Mouse (Mus musculus) intestine, embryonic 16.5 days (tissue): ENCODE data around the gene Usp45. TPM values are rescaled to one million over a fixed set of nuclear protein-coding genes. Genes with fewer than 3 reads are reported as not detected.
A peak's percentile ranks its signal among the peaks of the same experiment; 100 is the strongest.

ENCODE experiments used
- ATAC-seq: fragments of 200-750 bp; cut with Nextera tagmentation; 2 replicates; pipeline ENCODE4 v1.8.0; 2017; ENCODE audit warnings: moderate TSS enrichment, moderate library complexity
- H3K27ac ChIP-seq: fragments of 300-500 bp; sonication (generic); 2 replicates; pipeline ENCODE4 v1.5.1; 2014; ENCODE audit warnings: mild to moderate bottlenecking, low read length
- H3K27me3 ChIP-seq: fragments of 300-500 bp; sonication (generic); replicated peaks from 2 replicates; pipeline ENCODE4 v1.6.1; 2014; ENCODE audit warnings: low read length, control low read depth, mixed read lengths; ENCODE audit not compliant: control insufficient read depth, insufficient read depth
- H3K36me3 ChIP-seq: fragments of 300-500 bp; sonication (generic); 2 replicates; pipeline ENCODE4 v1.6.1; 2014; ENCODE audit warnings: low read length, control low read depth; ENCODE audit not compliant: control insufficient read depth, insufficient read depth
- H3K4me1 ChIP-seq: fragments of 300-500 bp; sonication (generic); 2 replicates; pipeline ENCODE4 v1.6.1; 2014; ENCODE audit warnings: low read length, control low read depth, mixed read lengths; ENCODE audit not compliant: control insufficient read depth, insufficient read depth
- H3K4me2 ChIP-seq: fragments of 300-500 bp; sonication (generic); 2 replicates; pipeline ENCODE4 v1.6.1; 2014; ENCODE audit warnings: low read depth, low read length, control low read depth
- H3K4me3 ChIP-seq: fragments of 300-500 bp; sonication (generic); 2 replicates; pipeline ENCODE4 v1.5.1; 2014; ENCODE audit warnings: mild to moderate bottlenecking, low read length
- H3K9ac ChIP-seq: fragments of 300-500 bp; sonication (generic); 2 replicates; pipeline ENCODE4 v1.6.1; 2014; ENCODE audit warnings: low read depth, low read length
- H3K9me3 ChIP-seq: fragments of 300-500 bp; sonication (generic); 2 replicates; pipeline ENCODE4 v1.6.1; 2016; ENCODE audit warnings: low read length, control low read depth; ENCODE audit not compliant: control insufficient read depth
- WGBS: fragments of 180-500 bp; shearing (Covaris S2); extraction: QIAGEN DNeasy Blood & Tissue Kit; methylation state at CpG from one replicate; pipeline ENCODE4 v1.1.7; 2014; 5-methylcytosine and 5-hydroxymethylcytosine counted together
- polyA plus RNA-seq: library from polyadenylated mRNA; unstranded; fragments of >200 nt; fragmentation: Nextera tagmentation; extraction: Ambion mirVana; gene quantifications from 2 replicates; pipeline ENCODE4 v1.2.1, GENCODE M21; 2015

The Usp45 gene
- polyA plus RNA-seq, 1 experiment from 2014 or later, result 5.3 TPM

- ATAC-seq, result no peak
- no peak overlapping the region for H3K4me3 ChIP-seq
- H3K9ac ChIP-seq, result no peak overlapping the region
- no peak overlapping the region for H3K4me2 ChIP-seq
- no peaks in the 10 kb centered on the region for H3K9me3 ChIP-seq
- no peak overlapping the region for H3K27ac ChIP-seq
- peaks cover 20% of the 10 kb centered on the region; the same call in 1 of the 2 replicates for H3K36me3 ChIP-seq
- H3K4me1 ChIP-seq, result no peaks in the 10 kb centered on the region
- 93% methylated on average over 12 of the region's 12 CpGs for WGBS
- no peaks in the 10 kb centered on the region for H3K27me3 ChIP-seq
Measured at GRCm38 (mm10) chr4:21786268-21786667, 19.3 kb downstream of the Usp45 start.

GRCm38 (mm10) chr4:21788903-21789302, 21.9 kb downstream of the Usp45 start:
- H3K36me3 ChIP-seq, result peaks cover 12% of the 10 kb centered on the region; the same call in 1 of the 2 replicates
- H3K4me2 ChIP-seq, result no peak overlapping the region
- H3K9ac ChIP-seq, result no peak overlapping the region
- H3K9me3 ChIP-seq, result no peaks in the 10 kb centered on the region
- WGBS, result 91% methylated on average over 6 of the region's 6 CpGs
- H3K4me1 ChIP-seq, result no peaks in the 10 kb centered on the region
- no peak overlapping the region for H3K4me3 ChIP-seq
- no peak overlapping the region for H3K27ac ChIP-seq
- no peak for ATAC-seq
- H3K27me3 ChIP-seq, result no peaks in the 10 kb centered on the region

- H3K36me3 ChIP-seq, result peaks cover 12% of the 10 kb centered on the region; the same call in 1 of the 2 replicates
- H3K27me3 ChIP-seq, result no peaks in the 10 kb centered on the region
- H3K4me3 ChIP-seq, result no peak overlapping the region
- no peaks in the 10 kb centered on the region for H3K4me1 ChIP-seq
- no peak overlapping the region for H3K9ac ChIP-seq
- H3K4me2 ChIP-seq, result no peak overlapping the region
- H3K27ac ChIP-seq, result no peak overlapping the region
- ATAC-seq, result no peak
- WGBS, result 90% methylated on average over 4 of the region's 4 CpGs
- no peaks in the 10 kb centered on the region for H3K9me3 ChIP-seq
Measured at GRCm38 (mm10) chr4:21789836-21790235, 22.9 kb downstream of the Usp45 start.

GRCm38 (mm10) chr4:21793631-21794030, 26.7 kb downstream of the Usp45 start:
- H3K4me1 ChIP-seq, result no peaks in the 10 kb centered on the region
- no peak overlapping the region for H3K4me3 ChIP-seq
- no peaks in the 10 kb centered on the region for H3K9me3 ChIP-seq
- H3K4me2 ChIP-seq, result no peak overlapping the region
- H3K27ac ChIP-seq, result no peak overlapping the region
- H3K36me3 ChIP-seq, result peaks cover 3% of the 10 kb centered on the region; the same call in 1 of the 2 replicates
- WGBS, result 39% methylated on average over 3 of the region's 3 CpGs
- H3K27me3 ChIP-seq, result no peaks in the 10 kb centered on the region
- no peak overlapping the region for H3K9ac ChIP-seq
- no peak for ATAC-seq

- Histone ChIP-seq H3K9me3 (no peaks in the 10 kb centered on the region), H3K4me2 (no peak overlapping the region), H3K4me1 (no peaks in the 10 kb centered on the region), H3K36me3 (peaks cover 3% of the 10 kb centered on the region; the same call in 1 of the 2 replicates), H3K4me3 (no peak overlapping the region), H3K27me3 (no peaks in the 10 kb centered on the region), H3K9ac (no peak overlapping the region), H3K27ac (no peak overlapping the region)
- WGBS, result 98% methylated on average over 1 of the region's 1 CpGs
- ATAC-seq, result no peak
Measured at GRCm38 (mm10) chr4:21801013-21801412, 34.1 kb downstream of the Usp45 start.

GRCm38 (mm10) chr4:21801620-21802019, 34.7 kb downstream of the Usp45 start:
- no peak overlapping the region for H3K9ac ChIP-seq
- H3K27me3 ChIP-seq, result no peaks in the 10 kb centered on the region
- WGBS, result 92% methylated on average over 2 of the region's 2 CpGs
- H3K9me3 ChIP-seq, result no peaks in the 10 kb centered on the region
- no peaks in the 10 kb centered on the region for H3K4me1 ChIP-seq
- H3K4me2 ChIP-seq, result no peak overlapping the region
- no peak overlapping the region for H3K4me3 ChIP-seq
- no peak overlapping the region for H3K27ac ChIP-seq
- peaks cover 3% of the 10 kb centered on the region; the same call in 1 of the 2 replicates for H3K36me3 ChIP-seq
- no peak for ATAC-seq

- ATAC-seq, result no peak
Measured at GRCm38 (mm10) chr4:21807204-21807603, 40.2 kb downstream of the Usp45 start.

GRCm38 (mm10) chr4:21810608-21811007, 43.7 kb downstream of the Usp45 start:
- peak; percentile 60 for ATAC-seq
- H3K4me1 ChIP-seq, result no peaks in the 10 kb centered on the region
- 69% methylated on average over 3 of the region's 3 CpGs for WGBS

More at GRCm38 (mm10) chr4:21807204-21807603, 40.2 kb downstream of the Usp45 start:
- Histone ChIP-seq H3K9me3 (no peaks in the 10 kb centered on the region), H3K27ac (no peak overlapping the region), H3K9ac (no peak overlapping the region), H3K27me3 (no peaks in the 10 kb centered on the region), H3K4me1 (no peaks in the 10 kb centered on the region), H3K4me2 (no peak overlapping the region), H3K36me3 (0 out of 2 replicates have a peak, but pooled peaks cover 5% of the 10 kb centered on the region), H3K4me3 (no peak overlapping the region)
- 80% methylated on average over 5 of the region's 5 CpGs for WGBS

GRCm38 (mm10) chr4:21812635-21813034, 45.7 kb downstream of the Usp45 start:
- Histone ChIP-seq H3K4me3 (no peak overlapping the region), H3K27ac (no peak overlapping the region), H3K4me2 (no peak overlapping the region), H3K9ac (no peak overlapping the region), H3K4me1 (no peaks in the 10 kb centered on the region), H3K36me3 (peaks cover 2% of the 10 kb centered on the region; the same call in 1 of the 2 replicates), H3K27me3 (no peaks in the 10 kb centered on the region), H3K9me3 (no peaks in the 10 kb centered on the region)
- no peak for ATAC-seq
- WGBS, result 90% methylated on average over 6 of the region's 6 CpGs

More at GRCm38 (mm10) chr4:21810608-21811007, 43.7 kb downstream of the Usp45 start:
- Histone ChIP-seq H3K9ac (no peak overlapping the region), H3K27ac (no peak overlapping the region), H3K27me3 (no peaks in the 10 kb centered on the region), H3K9me3 (no peaks in the 10 kb centered on the region), H3K4me3 (no peak overlapping the region), H3K4me2 (no peak overlapping the region), H3K36me3 (peaks cover 2% of the 10 kb centered on the region; the same call in 1 of the 2 replicates)

GRCm38 (mm10) chr4:21814029-21814428, 47.1 kb downstream of the Usp45 start:
- H3K4me2 ChIP-seq, result no peak overlapping the region
- no peaks in the 10 kb centered on the region for H3K4me1 ChIP-seq
- no peak overlapping the region for H3K27ac ChIP-seq
- 43% methylated on average over 2 of the region's 2 CpGs for WGBS
- no peaks in the 10 kb centered on the region for H3K9me3 ChIP-seq
- peak; percentile 46; the same call in 1 of the 2 replicates for ATAC-seq
- no peak overlapping the region for H3K9ac ChIP-seq
- peaks cover 2% of the 10 kb centered on the region; the same call in 1 of the 2 replicates for H3K36me3 ChIP-seq
- no peak overlapping the region for H3K4me3 ChIP-seq
- no peaks in the 10 kb centered on the region for H3K27me3 ChIP-seq
